Mouse (Mus musculus): ENCODE results near the gene Aloxe3. TPM values are rescaled to one million over a fixed set of nuclear protein-coding genes. Genes with fewer than 3 reads are reported as not detected.

The Aloxe3 gene
- polyA plus RNA-seq, 1 experiment, result 0.01 TPM

- Histone ChIP-seq H3K4me3 (replicated peaks) (peak overlapping the region; percentile 64), H3K36me3 (ENCODE audit: control insufficient read depth) (peaks cover 31% of the 10 kb centered on the region), H3K27me3 (ENCODE audit: control insufficient read depth) (peaks cover 47% of the 10 kb centered on the region), H3K4me1 (ENCODE audit: control insufficient read depth) (peaks cover 35% of the 10 kb centered on the region), H3K9me3 (ENCODE audit: control insufficient read depth, low read length) (no peaks in the 10 kb centered on the region)
- no peak for TF ChIP-seq GATA1 (IDR thresholded peaks at IDR 0.05; ENCODE audit: low read length)
- no peak for TF ChIP-seq TAL1 (IDR thresholded peaks at IDR 0.05; ENCODE audit: low read length)
Observed at GRCm38 (mm10) chr11:69111051-69111810, 14.5 kb upstream of the Aloxe3 start.

- peaks cover 52% of the 10 kb centered on the region for H3K27me3 ChIP-seq (ENCODE audit: control insufficient read depth)
- H3K9me3 ChIP-seq (ENCODE audit: control insufficient read depth, low read length), result no peaks in the 10 kb centered on the region
- H3K36me3 ChIP-seq (ENCODE audit: control insufficient read depth), result peaks cover 28% of the 10 kb centered on the region
- H3K4me3 ChIP-seq (replicated peaks), result peak overlapping the region; percentile 64
- TF ChIP-seq TAL1 (IDR thresholded peaks at IDR 0.05; ENCODE audit: low read length), result no peak
- no peak for TF ChIP-seq GATA1 (IDR thresholded peaks at IDR 0.05; ENCODE audit: low read length)
- peaks cover 35% of the 10 kb centered on the region for H3K4me1 ChIP-seq (ENCODE audit: control insufficient read depth)
Observed at GRCm38 (mm10) chr11:69111865-69112264, 13.8 kb upstream of the Aloxe3 start.

- H3K9me3 ChIP-seq (ENCODE audit: control insufficient read depth, low read length), result no peaks in the 10 kb centered on the region
- no peak overlapping the region for H3K4me3 ChIP-seq (replicated peaks)
- peaks cover 53% of the 10 kb centered on the region for H3K4me1 ChIP-seq (ENCODE audit: control insufficient read depth)
- H3K27me3 ChIP-seq (ENCODE audit: control insufficient read depth), result peaks cover 70% of the 10 kb centered on the region
- TF ChIP-seq TAL1 (IDR thresholded peaks at IDR 0.05; ENCODE audit: low read length) (no peak), GATA1 (IDR thresholded peaks at IDR 0.05; ENCODE audit: low read length) (no peak)
- H3K36me3 ChIP-seq (ENCODE audit: control insufficient read depth), result peaks cover 7% of the 10 kb centered on the region
Observed at GRCm38 (mm10) chr11:69114018-69114417, 11.7 kb upstream of the Aloxe3 start.

DNA sequence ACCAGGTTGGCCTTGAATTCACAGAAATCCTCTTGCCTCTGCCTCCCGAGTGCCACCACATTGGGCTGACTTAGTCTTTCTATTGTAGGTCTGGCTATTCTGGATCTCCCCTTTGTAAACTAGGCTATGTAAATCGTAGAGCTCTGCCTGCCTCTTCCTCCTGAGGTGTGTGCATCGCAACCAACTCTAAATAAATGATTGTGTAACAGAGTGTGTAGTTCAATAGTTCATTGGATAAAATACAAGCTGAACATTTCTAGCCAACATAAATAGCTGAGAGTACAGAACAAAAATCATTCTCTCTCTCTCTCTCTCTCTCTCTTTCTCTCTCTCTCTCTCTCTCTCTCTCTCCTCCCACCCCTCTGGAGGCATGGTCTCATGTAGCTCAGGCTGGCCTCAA lies 11.1 kb upstream of the Aloxe3 start:
- TF ChIP-seq GATA1 (IDR thresholded peaks at IDR 0.05; ENCODE audit: low read length) (no peak), TAL1 (IDR thresholded peaks at IDR 0.05; ENCODE audit: low read length) (no peak)
- H3K27me3 ChIP-seq (ENCODE audit: control insufficient read depth), result peaks cover 76% of the 10 kb centered on the region
- peaks cover under 1% of the 10 kb centered on the region for H3K36me3 ChIP-seq (ENCODE audit: control insufficient read depth)
- peaks cover 51% of the 10 kb centered on the region for H3K4me1 ChIP-seq (ENCODE audit: control insufficient read depth)
- H3K9me3 ChIP-seq (ENCODE audit: control insufficient read depth, low read length), result no peaks in the 10 kb centered on the region
- H3K4me3 ChIP-seq (replicated peaks), result no peak overlapping the region

- Histone ChIP-seq H3K36me3 (ENCODE audit: control insufficient read depth) (no peaks in the 10 kb centered on the region), H3K4me1 (ENCODE audit: control insufficient read depth) (peaks cover 51% of the 10 kb centered on the region), H3K9me3 (ENCODE audit: control insufficient read depth, low read length) (no peaks in the 10 kb centered on the region; the same call in 1 of the 2 replicates), H3K4me3 (replicated peaks) (no peak overlapping the region), H3K27me3 (ENCODE audit: control insufficient read depth) (peaks cover 91% of the 10 kb centered on the region)
- TF ChIP-seq TAL1 (IDR thresholded peaks at IDR 0.05; ENCODE audit: low read length) (no peak), GATA1 (IDR thresholded peaks at IDR 0.05; ENCODE audit: low read length) (no peak)
Observed at GRCm38 (mm10) chr11:69116843-69117242, 8.9 kb upstream of the Aloxe3 start.

GRCm38 (mm10) chr11:69117737-69118695 lies 7.7 kb upstream of the Aloxe3 start:
- H3K4me1 ChIP-seq (ENCODE audit: control insufficient read depth), result peaks cover 59% of the 10 kb centered on the region

DNA sequence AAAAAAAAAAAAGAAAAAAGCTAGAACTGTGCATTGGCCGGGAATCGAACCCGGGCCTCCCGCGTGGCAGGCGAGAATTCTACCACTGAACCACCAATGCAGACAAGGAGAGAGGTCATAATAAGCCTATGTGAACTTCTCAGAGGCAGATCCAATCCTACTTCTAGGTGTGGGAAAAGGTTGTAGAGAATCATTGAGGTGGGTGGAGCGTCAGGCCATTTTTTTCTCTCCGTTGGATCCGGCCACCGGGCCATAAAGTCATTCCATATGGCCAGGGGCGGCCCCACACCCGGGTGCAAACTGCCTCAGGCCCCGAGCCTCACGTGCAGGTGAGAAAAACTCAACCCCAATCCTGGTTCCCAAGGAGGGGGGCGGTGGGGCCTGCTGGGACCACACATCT lies 6.9 kb upstream of the Aloxe3 start:
- no peak for TF ChIP-seq TAL1 (IDR thresholded peaks at IDR 0.05; ENCODE audit: low read length)
- peak; percentile 49 for TF ChIP-seq GATA1 (IDR thresholded peaks at IDR 0.05; ENCODE audit: low read length)
- H3K9me3 ChIP-seq (ENCODE audit: control insufficient read depth, low read length), result no peaks in the 10 kb centered on the region; the same call in 1 of the 2 replicates
- H3K4me3 ChIP-seq (replicated peaks), result peak overlapping the region; percentile 76
- H3K27me3 ChIP-seq (ENCODE audit: control insufficient read depth), result peaks cover 87% of the 10 kb centered on the region
- H3K4me1 ChIP-seq (ENCODE audit: control insufficient read depth), result peaks cover 65% of the 10 kb centered on the region
- H3K36me3 ChIP-seq (ENCODE audit: control insufficient read depth), result no peaks in the 10 kb centered on the region

More at GRCm38 (mm10) chr11:69117737-69118695, 7.7 kb upstream of the Aloxe3 start:
- Histone ChIP-seq H3K4me3 (replicated peaks) (peak overlapping the region; percentile 76), H3K27me3 (ENCODE audit: control insufficient read depth) (peaks cover 91% of the 10 kb centered on the region), H3K36me3 (ENCODE audit: control insufficient read depth) (no peaks in the 10 kb centered on the region), H3K9me3 (ENCODE audit: control insufficient read depth, low read length) (no peaks in the 10 kb centered on the region; the same call in 1 of the 2 replicates)
- TF ChIP-seq GATA1 (IDR thresholded peaks at IDR 0.05; ENCODE audit: low read length) (no peak), TAL1 (IDR thresholded peaks at IDR 0.05; ENCODE audit: low read length) (no peak)

GRCm38 (mm10) chr11:69119446-69120155 lies 6.1 kb upstream of the Aloxe3 start:
- H3K27me3 ChIP-seq (ENCODE audit: control insufficient read depth), result peaks cover 78% of the 10 kb centered on the region
- TF ChIP-seq TAL1 (IDR thresholded peaks at IDR 0.05; ENCODE audit: low read length) (no peak), GATA1 (IDR thresholded peaks at IDR 0.05; ENCODE audit: low read length) (no peak)
- H3K4me3 ChIP-seq (replicated peaks), result no peak overlapping the region
- H3K4me1 ChIP-seq (ENCODE audit: control insufficient read depth), result peaks cover 69% of the 10 kb centered on the region
- no peaks in the 10 kb centered on the region for H3K36me3 ChIP-seq (ENCODE audit: control insufficient read depth)
- no peaks in the 10 kb centered on the region; the same call in 1 of the 2 replicates for H3K9me3 ChIP-seq (ENCODE audit: control insufficient read depth, low read length)

Data from erythroblast, embryonic 14.5 days (primary cell).